Mouse (Mus musculus): Measurements from ENCODE around the gene Gm17490. TPM values are rescaled to one million over a fixed set of nuclear protein-coding genes. Genes with fewer than 3 reads are reported as not detected.
"Not testable (repeated sequence)": the region's sequence is repeated elsewhere in the genome, so short reads cannot be mapped to it uniquely, and the experiment has no call there.

Gene Gm17490
- total RNA-seq, 2 experiments from 2014 or later, result not detected

DNA sequence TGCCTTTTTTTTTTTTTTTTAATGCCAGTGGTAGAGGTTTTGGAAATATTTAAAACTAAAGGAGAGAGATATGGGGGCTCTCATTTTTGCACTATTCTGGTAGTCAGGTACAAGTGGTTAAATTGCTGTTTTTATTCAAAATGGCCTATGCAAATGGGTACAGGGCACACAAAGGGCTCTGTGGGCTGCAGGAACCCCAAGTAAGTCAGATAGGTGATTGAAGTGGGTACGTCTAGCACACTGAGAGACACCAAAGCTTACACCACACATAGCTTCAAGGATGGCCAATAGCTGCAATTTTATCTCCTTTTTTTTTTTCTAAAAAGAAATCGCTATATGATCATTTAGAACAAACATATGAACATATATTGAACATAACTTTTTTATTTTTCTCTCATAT, 6.5 kb downstream of the Gm17490 start:
- H3K27ac ChIP-seq, result no peak overlapping the region
- no peak for DNase-seq (ENCODE audit: extremely low spot score in 1 of 2, low spot score in 2 of 2)
- no peak for TF ChIP-seq CTCF (IDR thresholded peaks at IDR 0.05)
- no peak overlapping the region for H3K4me3 ChIP-seq
- intact Hi-C loops (cut with DNase I), result no loop called here

DNA sequence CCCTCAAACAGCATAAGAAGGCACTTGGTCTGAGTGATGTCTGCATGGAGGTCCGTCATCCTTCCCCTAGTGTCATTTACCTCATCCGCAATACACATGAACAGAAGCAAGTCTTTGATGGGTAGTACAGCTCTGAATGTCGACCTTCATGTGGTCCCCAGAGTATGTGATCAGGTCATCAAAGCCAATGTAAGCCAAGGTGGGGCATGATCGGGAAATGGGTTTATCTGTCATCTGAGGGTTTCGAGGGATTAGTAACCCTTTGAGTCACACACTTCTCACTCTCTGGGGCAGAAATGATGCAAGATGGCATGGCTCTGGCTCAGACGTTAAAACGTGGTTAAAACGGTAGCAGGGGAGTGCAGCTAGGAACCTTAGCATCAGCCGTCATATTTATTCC, 9.2 kb downstream of the Gm17490 start:
- no peak for TF ChIP-seq CTCF (IDR thresholded peaks at IDR 0.05)
- intact Hi-C loops (cut with DNase I), result no loop called here
- no peak for DNase-seq (ENCODE audit: extremely low spot score in 1 of 2, low spot score in 2 of 2)

DNA sequence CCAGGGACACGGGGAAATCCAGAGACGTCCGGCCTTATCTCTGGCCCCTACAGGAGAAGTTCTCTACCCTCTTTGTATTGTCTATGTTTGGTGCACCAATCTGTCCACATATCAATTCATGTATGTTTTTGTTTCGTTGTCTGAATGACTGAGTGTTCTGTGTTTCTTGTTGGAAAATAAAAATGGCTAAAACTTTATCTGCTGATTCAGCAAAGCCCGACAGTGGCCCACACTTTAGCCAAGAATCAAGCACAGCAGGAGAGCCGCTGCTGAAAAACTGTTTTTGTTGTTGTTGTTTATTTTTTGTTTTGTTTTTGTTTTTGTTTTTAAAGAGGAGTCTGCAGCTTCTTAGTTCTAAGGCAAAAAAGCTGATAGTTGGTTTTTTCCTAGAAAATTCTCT, 13.1 kb downstream of the Gm17490 start:
- H3K27ac ChIP-seq; intact Hi-C loops (cut with DNase I); DNase-seq (ENCODE audit: extremely low spot score in 1 of 2, low spot score in 2 of 2): not testable (repeated sequence)

More for the DNA sequence above, 9.2 kb downstream of the Gm17490 start:
- no peak overlapping the region for H3K27ac ChIP-seq
- H3K4me3 ChIP-seq, result no peak overlapping the region

DNA sequence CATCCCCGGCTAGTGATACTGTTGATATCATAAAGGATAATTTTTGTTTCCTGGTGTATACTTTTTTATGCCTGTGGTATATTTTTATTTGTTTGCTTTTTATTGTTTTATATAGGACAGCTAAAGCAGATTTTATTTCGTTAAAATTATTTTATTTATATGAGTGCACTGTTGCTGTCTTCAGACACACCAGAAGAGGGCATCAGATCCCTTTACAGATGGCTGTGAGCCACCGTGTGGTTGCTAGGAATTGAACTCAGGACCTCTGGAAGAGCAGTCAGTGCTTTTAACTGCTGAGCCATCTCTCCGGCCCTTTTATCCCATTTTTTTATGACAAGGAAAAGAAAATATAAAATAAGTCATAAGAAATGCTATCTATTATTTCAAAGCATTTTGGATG, 19.3 kb downstream of the Gm17490 start:
- intact Hi-C loops (cut with DNase I); H3K4me3 ChIP-seq; H3K27ac ChIP-seq; DNase-seq (ENCODE audit: extremely low spot score in 1 of 2, low spot score in 2 of 2): not testable (repeated sequence)
- peak; percentile 12 for TF ChIP-seq CTCF (IDR thresholded peaks at IDR 0.05)

More for the DNA sequence above, 13.1 kb downstream of the Gm17490 start:
- H3K4me3 ChIP-seq, result not testable (repeated sequence)

DNA sequence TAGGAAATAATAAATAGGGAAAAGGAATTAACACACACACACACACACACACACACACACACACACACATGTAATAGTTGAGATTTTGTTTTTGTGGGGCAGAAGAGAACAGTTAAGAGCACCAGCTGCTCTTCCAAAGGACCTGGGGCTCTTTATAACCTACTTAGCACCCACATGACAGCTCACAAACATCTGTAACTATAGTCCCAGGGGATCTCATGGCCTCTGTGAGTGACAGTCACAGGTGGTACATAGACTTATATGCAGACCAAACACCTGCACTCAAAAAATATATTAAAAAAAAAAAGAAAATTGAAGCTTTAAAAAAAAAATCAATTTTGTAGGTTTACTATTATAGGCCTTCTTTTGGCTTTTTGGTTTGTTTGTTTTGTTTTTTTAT, 21.2 kb downstream of the Gm17490 start:
- intact Hi-C loops (cut with DNase I), result loop anchor here (5.0 kb wide), 1 partner anchor 102 kb away; the partner anchor contains the start of gene Il15ra
- TF ChIP-seq CTCF (IDR thresholded peaks at IDR 0.05), result no peak

GRCm38 (mm10) chr2:11604053-11604452, 22.0 kb downstream of the Gm17490 start, which contains the start of gene Rbm17:
TSS of gene Rbm17 (minus strand) at chr2:11604153.
- H3K4me3 ChIP-seq, result peak within 1 kb of the TSS; percentile 97
- DNase-seq (ENCODE audit: extremely low spot score in 1 of 2, low spot score in 2 of 2), result no peak
- intact Hi-C loops (cut with DNase I), result loop anchor here (5.0 kb wide), 1 partner anchor 103 kb away; the partner anchor contains the start of gene Il15ra
- peak within 1 kb of the TSS; percentile 86 for H3K27ac ChIP-seq
- no peak for TF ChIP-seq CTCF (IDR thresholded peaks at IDR 0.05)

More for the DNA sequence above, 21.2 kb downstream of the Gm17490 start:
- DNase-seq (ENCODE audit: extremely low spot score in 1 of 2, low spot score in 2 of 2), result no peak
- no peak overlapping the region for H3K27ac ChIP-seq
- H3K4me3 ChIP-seq, result no peak overlapping the region

GRCm38 (mm10) chr2:11602506-11603489, 23.3 kb downstream of the Gm17490 start:
- peak; percentile 95 to 98 for DNase-seq (ENCODE audit: extremely low spot score in 1 of 2, low spot score in 2 of 2)
- peak overlapping the region; percentile 97 for H3K4me3 ChIP-seq
- peak overlapping the region; percentile 86 for H3K27ac ChIP-seq
- TF ChIP-seq CTCF (IDR thresholded peaks at IDR 0.05), result peak; percentile 100
- intact Hi-C loops (cut with DNase I), result loop anchor here (1.0 to 5.0 kb wide), 5 partner anchors 62 to 176 kb away; partner anchors contain the start of gene Il15ra

DNA sequence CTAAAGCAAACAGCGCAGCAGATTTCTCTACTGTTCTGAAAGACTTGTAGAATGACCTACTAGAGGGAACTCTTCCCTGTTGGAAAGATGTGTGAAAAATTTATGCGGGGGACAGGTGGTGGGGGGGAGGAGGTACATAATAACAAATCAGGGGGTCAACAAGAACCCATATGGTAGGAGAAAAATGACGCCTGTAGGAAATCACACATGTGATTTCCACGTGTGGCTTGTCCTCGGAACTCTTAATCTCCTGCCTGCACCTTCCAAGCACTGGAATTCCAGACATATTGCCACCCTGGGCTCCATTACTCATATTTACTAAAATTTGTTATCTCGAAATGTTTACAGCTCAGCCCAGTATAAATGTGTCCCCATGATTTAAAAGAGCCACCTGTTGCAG, 24.3 kb downstream of the Gm17490 start:
- Histone ChIP-seq H3K4me3 (peak overlapping the region; percentile 97), H3K27ac (no peak overlapping the region)
- TF ChIP-seq CTCF (IDR thresholded peaks at IDR 0.05), result no peak
- DNase-seq (ENCODE audit: extremely low spot score in 1 of 2, low spot score in 2 of 2), result no peak
- intact Hi-C loops (cut with DNase I), result loop anchor here (2.0 to 5.0 kb wide), 3 partner anchors 99 to 177 kb away; partner anchors contain the start of gene Il15ra

GRCm38 (mm10) chr2:11597906-11598305, 28.2 kb downstream of the Gm17490 start:
- Histone ChIP-seq H3K4me3 (no peak overlapping the region), H3K27ac (no peak overlapping the region)
- intact Hi-C loops (cut with DNase I), result no loop called here
- TF ChIP-seq CTCF (IDR thresholded peaks at IDR 0.05), result no peak
- DNase-seq (ENCODE audit: extremely low spot score in 1 of 2, low spot score in 2 of 2), result no peak

- Histone ChIP-seq H3K27ac (no peak overlapping the region), H3K4me3 (no peak overlapping the region)
- DNase-seq (ENCODE audit: extremely low spot score in 1 of 2, low spot score in 2 of 2), result no peak
- TF ChIP-seq CTCF (IDR thresholded peaks at IDR 0.05), result no peak
- intact Hi-C loops (cut with DNase I), result no loop called here
These were observed 29.4 kb downstream of the Gm17490 start for GRCm38 (mm10) chr2:11596690-11597089.

DNA sequence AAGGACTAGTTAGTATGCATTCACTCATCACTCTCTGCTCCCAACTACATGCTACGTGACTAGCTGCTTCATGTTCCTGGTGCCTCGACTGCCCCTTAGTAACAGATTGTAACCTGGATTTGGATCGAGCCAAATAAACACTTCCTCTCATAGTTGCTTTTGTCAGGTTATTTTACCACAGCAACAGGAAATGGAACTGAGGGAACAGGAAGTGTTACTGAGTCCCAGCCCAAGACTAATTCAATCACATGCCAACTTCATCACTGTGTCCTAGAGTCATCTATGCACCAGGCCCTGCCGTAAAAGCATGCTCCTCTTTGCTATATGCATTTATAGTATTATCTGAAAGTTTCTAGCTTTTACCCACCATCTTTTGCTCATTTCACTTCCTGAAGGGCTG, 38.1 kb downstream of the Gm17490 start:
- Histone ChIP-seq H3K4me3 (no peak overlapping the region), H3K27ac (no peak overlapping the region)
- intact Hi-C loops (cut with DNase I), result no loop called here
- no peak for TF ChIP-seq CTCF (IDR thresholded peaks at IDR 0.05)
- DNase-seq (ENCODE audit: extremely low spot score in 1 of 2, low spot score in 2 of 2), result no peak

DNA sequence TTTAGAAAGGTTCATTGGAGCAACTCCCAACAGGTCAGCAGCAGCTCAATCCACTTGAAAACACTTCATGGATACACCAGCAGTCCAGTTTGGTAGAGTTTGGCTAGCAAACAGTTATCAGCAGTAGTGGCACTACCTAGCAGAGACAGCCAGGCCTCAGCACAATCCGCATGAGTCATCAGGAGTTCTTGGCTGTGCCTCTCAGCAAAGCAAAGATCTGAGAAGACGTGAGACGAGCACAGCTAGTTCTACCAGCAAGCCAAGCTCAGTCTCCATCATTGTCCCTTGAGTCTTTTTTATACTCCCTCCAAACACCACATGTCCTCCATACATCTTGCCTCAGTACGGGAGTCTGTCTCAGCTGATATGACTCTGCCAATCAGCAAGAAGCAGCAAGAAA, 46.7 kb downstream of the Gm17490 start:
- intact Hi-C loops (cut with DNase I), result no loop called here
- no peak for DNase-seq (ENCODE audit: extremely low spot score in 1 of 2, low spot score in 2 of 2)
- no peak overlapping the region for H3K4me3 ChIP-seq
- TF ChIP-seq CTCF (IDR thresholded peaks at IDR 0.05), result no peak
- no peak overlapping the region for H3K27ac ChIP-seq

Data from left cerebral cortex, adult 2 months (tissue).